Mouse (Mus musculus) retina, postnatal 1 day (tissue): ENCODE data around the gene Pakap.

ENCODE experiments used
- DNase-seq: peaks from one replicate; pipeline ENCODE4 v3.0.0-alpha.2; 2012

Gene Pakap

DNA sequence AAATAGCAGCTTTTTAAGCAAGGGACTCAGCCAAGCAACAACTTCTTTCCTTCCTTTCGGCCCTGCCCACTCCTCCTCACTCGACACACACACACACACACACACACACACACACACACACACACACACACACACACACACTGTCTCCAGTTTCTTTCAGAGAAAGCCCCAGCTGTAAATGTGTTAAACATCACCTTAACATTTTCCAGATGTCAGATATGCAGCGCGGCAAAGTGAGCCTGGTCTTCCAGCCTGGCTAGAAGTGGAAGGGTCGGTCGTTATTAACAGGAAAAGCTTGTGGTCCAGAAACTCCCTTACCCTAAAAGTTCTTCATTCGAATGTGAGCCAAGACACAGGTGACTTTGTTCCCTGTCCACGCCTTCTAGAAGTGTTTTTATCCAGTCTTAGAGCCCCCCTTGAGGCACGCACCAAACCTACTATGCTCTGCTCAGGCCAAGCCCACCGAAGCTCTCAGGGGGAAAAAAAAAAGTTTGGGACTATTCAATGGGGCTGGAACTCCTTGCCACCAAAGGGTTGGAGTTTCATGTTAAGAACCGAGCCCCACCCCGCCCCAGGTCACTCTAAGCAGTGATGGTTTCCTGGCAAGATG lies 278.5 kb downstream of the Pakap start:
- no peak for DNase-seq

DNA sequence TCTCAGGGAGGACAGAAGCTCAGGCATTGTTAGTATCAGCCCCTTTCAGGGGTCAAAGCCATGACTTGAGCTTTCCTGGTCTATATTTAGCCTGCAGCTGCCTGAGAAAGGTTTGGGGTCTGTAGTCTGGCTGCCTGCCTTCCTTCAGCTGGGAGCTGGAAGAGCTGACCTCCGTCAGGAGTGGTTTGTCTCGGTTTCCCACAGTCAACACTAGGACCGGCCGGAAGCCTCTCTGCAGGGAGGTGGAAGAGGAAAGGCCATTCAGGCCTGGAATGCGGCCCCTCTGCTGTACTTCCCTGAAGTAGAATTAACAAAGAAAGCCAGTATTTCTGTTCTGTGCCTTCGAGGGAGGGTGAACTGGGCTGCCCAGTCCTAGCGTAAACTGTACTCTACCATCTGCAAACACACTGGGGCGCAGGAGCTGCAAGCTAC lies 279.0 kb downstream of the Pakap start:
- peak; percentile 17 for DNase-seq

DNA sequence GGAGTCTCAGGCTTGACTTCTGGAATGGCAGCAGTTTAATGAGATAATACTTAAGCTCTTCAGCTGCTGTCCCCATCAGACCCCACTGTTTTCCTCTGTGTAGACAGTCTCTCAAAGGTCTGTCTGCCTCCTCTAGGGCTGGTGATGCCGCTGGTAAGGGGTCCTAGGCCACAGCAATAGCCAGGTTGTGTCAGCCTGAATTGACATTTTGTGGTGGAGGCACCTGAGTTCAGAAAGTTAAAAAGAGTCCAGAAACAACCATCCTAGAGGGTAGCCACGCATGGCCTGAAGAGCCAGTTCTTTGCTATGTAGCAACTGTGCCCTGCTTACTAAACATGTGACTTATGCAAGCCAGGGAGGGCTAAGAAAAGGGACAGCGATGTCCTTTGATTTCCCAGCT lies 279.7 kb downstream of the Pakap start:
- no peak for DNase-seq

- DNase-seq, result no peak
Measured at GRCm38 (mm10) chr4:57849465-57849864, 281.5 kb downstream of the Pakap start.

- no peak for DNase-seq
Measured at GRCm38 (mm10) chr4:57851731-57852130, 283.8 kb downstream of the Pakap start.

GRCm38 (mm10) chr4:57852461-57853040 lies 284.6 kb downstream of the Pakap start:
- DNase-seq, result no peak

DNA sequence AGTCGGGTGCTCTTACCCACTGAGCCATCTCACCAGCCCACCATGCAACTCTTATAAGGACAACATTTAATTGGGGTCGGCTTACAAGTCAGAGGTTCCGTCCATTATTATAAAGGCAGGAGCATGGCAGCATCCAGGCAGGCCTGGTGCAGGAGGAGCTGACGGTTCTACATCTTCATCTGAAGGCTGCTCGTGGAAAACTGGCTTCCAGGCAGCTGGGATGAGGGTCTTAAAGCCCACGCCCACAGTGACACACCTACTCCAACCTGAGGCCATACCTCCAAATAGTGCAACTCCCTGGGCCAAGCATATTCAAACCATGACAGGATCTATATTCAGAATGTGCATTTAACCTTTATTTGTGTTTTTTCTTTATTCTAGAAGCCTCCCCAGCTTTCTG lies 286.2 kb downstream of the Pakap start:
- no peak for DNase-seq

DNA sequence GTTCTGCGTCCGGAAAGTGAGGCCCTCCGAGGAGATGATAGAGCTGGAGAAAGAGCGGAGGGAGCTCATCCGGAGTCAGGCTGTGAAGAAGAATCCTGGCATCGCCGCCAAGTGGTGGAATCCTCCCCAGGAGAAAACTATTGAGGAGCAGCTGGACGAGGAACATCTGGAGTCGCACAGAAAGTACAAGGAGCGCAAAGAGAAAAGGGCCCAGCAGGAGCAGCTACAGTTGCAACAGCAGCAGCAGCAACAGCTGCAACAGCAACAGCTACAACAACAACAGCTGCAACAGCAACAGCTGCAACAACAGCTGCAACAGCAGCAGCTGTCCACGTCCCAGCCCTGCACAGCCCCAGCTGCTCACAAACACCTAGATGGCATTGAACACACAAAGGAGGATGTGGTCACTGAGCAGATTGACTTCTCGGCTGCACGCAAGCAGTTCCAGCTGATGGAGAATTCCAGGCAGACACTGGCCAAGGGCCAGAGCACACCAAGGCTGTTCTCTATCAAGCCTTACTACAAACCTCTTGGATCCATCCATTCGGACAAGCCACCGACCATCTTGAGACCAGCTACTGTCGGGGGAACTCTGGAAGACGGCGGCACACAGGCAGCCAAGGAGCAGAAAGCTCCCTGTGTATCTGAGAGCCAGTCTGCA lies 287.4 kb downstream of the Pakap start:
- DNase-seq, result no peak

- no peak for DNase-seq
Measured at GRCm38 (mm10) chr4:57856673-57857072, 288.7 kb downstream of the Pakap start.

DNA sequence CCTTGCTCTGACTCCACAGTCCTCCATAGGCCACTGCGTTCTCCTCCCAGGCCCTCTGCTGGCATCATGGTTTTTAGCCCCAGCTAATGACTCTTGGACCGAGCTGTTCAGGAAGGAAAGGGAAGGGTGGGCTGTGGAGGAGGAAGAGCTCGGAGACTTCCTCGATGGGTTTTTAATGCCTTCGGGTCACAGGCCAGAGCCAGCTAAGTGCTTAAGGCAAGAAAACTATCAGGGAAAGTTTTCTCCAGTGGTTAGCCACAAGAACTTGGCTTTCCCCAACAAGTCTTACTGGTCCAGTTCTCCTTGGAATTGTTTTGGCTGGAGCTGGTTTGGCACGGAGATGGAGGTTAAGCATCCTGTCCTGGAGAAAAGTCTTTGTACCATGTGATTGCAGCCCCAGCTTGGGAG lies 292.2 kb downstream of the Pakap start:
- no peak for DNase-seq

GRCm38 (mm10) chr4:57861166-57861565 lies 293.2 kb downstream of the Pakap start:
- DNase-seq, result no peak

DNA sequence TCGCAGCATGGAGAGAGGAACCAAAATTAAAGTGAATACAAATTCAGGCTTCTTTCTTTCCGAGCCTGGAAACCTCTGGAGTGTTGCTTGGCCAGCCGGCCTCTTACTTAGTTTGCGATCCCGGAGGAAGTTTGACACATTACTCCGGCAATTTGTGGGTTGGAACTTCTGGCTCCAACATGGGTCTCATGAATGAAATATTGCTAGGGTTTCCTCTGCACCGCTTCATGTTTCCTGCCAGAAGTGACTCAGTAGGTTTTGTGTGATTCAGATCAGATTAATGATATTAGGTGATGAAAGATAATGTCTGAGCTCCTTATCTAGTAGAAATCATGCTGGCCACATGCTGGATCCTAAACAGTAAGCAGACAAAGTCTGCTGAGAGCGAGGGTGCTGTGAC lies 293.9 kb downstream of the Pakap start:
- DNase-seq, result no peak

DNA sequence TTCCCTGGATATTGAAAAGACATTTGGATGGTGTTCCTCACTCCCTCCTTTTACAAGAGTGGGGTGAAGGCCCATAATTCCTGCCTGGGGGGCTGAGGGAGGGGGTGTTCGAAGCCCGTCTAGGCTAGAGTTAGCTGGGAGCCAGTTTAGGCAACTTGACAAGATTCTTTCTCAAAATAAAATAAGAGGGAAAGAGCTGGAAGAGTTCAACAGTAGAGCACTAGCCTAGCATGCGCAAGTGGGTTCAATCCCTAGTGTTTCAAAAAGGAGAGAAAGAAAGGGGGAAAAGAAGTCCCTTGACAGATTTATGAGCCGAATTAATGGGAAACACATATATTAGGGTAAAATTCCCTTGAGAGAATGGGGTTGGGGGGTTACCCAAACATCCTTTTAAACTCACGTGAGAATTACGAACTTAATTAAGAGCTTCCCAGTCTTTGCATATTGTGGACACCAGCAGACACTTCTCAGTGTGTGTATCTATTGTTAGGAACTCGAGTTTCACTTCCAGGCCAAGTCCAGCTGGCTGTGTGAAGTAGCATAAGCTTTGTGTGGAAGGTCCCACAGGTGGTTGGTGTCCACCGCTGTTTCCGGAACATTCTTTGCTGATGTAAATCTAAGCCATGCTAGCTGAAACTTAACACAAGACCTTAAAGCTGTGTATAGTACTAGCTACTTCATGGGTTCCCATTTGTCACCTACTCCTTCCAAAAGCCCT lies 294.4 kb downstream of the Pakap start:
- no peak for DNase-seq

DNA sequence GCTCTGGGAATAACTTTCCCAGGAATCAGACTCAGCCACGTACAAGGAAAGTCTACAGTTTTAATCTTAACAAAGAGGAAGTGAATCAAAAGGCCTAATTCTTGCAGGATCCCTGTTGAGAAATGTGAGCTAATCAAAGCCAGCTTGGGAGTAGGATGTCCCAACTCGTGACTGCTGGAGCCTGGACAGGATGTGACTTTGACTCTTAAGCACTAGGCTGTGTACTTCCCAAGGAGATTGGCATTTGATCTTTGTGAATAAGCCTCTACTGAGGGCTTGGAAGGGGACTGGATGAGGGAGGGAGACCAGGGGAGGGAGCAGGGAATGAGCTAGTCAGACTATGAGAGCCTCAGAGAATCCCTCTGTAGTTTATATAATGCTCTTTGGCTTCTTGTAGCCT lies 298.1 kb downstream of the Pakap start:
- no peak for DNase-seq

- DNase-seq, result no peak
Measured at GRCm38 (mm10) chr4:57866990-57867389, 299.0 kb downstream of the Pakap start.

DNA sequence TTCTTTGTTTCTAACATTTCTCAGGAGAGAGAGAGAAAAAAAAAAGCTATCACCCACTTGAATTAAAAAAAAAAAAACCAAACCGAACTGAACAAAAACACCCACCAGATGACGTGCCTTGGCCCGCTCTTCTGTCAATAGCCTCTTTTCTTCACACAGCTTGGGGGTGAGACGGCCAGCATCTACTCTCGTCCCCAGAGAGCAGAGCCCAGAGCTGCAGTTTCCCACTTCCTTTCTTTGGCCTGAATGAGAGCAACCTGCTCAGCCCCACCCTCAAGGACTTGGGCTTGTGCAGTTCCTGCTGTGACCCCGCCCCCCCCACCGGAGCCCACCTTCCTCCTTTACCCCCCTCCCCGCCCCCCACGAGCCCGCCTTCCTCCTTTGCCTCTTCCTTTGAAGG lies 299.5 kb downstream of the Pakap start:
- no peak for DNase-seq

GRCm38 (mm10) chr4:57879137-57879536 lies 311.2 kb downstream of the Pakap start:
- DNase-seq, result no peak

DNA sequence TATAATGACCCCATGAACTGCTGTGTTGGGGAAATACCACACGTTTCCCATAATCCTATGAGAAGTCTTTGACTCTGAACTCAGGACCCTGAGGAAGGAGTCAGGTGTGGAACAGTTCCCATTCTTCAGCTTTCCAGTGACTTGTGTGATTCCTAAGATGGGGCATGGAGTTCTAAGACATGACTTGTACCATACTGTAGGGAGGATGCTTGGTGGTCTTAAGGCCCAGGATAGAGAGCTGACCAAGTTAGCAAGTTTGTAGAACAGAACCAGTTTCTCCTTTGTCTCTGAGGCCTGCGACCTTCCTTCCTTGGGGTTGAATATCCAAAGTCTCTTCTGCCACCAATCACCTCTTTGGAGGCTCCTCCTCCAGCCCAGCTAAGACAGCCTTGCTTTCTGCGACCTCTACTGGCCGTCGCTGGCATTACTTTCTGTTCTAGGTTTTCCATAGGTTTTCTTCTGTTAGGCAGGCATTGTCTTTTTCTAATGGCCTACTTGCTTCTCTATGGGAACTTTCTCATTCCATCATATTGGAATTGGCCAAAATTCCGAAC lies 311.9 kb downstream of the Pakap start:
- DNase-seq, result peak; percentile 82

DNA sequence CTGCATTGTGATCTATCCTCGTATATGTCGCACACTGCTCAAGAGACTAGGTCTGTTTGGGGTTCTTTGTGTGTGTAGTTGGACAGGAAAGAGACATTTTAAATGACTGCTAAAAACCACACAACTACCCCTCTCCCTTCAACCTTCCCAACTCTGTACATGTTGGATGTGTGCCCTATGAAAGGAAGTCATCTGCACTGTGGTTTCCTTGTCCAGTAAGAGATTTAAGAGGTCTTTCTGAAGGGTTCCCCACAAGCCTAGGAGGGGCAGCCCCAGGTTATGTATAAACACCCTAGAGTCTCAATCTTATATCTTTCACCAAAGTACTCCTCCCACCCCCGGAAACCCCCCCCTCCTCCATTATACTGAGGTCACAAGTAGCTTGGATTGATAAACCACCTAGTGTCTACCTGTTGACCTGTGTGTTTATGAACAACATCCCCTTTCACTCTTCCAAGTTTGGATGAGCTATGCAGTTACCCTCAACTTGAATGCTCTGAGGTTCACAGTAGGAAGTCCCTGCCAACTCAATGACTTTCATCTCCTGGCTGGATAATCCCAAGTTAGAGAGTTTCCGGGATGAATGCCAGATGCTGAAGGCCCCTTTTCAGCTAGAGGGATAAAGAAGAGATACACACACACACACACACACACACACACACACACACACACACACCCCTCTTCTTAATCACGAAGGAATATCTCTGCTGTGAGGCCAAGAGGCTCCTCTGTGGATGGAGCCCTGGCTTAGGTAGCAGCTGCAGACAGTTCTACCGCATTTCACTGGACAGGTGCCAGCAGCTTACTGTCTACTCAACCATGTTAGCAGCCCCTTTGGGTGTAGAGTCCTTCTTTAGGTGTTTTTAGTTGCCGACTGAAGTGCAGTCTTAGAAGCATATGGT lies 315.8 kb downstream of the Pakap start:
- no peak for DNase-seq

GRCm38 (mm10) chr4:57884511-57884910 lies 316.5 kb downstream of the Pakap start:
- DNase-seq, result no peak

DNA sequence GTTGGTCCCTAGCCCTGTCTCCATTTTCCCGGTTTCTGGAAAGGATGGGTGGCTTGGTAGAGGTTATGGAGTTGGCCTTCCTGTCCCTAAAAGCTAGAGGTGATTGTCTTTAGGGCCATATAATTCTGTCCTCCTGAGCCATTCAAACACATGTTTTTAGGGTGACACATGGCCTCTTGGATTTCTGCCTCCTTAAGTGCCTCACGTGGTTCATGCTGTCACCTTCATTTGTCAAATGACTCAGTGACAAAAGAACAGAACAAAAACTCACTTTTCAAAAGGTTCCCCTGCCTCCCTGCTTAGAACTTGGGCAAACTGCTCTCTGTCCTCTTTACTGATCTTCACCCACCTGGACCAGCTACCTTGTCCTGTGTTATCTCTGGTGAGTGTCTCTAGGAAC lies 317.2 kb downstream of the Pakap start:
- no peak for DNase-seq

GRCm38 (mm10) chr4:57886066-57886887 lies 318.3 kb downstream of the Pakap start:
- peak; percentile 54 for DNase-seq
